Mouse (Mus musculus): ENCODE data around the gene Tktl1. TPM values are rescaled to one million over a fixed set of nuclear protein-coding genes. Genes with fewer than 3 reads are reported as not detected.

Tktl1 gene
- total RNA-seq, 1 experiment from 2014 or later: not detected

DNA sequence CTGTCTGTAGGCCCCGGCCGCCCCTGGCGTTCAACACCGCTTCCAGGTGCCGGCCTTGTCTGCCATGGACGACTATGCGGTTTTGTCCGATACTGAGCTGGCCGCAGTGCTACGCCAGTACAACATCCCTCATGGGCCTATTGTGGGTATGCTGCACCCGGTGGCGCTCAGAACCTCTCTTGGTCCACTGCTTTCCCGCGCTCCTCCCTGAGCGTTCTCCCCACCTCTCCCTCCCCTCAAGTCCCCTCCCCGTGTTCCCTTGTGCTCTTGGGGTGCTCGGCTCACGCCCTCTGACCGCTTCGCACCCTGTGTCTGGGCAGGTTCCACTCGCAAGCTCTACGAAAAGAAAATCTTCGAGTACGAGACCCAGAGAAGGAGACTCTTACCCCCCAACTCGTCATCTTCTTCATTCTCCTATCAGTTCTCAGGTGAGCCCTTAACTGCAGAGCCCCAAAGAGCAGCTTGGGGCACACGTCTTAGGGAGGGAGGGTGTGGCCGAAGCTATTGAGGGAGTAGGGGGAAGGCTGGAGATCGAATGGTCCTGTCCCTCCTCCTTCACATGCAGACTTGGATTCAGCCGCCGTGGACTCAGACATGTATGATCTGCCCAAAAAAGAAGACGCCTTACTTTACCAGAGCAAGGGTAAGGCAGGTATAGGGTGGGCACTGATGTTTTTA, 78.0 kb downstream of the Tktl1 start:
- no peak for ATAC-seq (replicated peaks; ENCODE audit: insufficient number of reproducible peaks, low FRiP score, low TSS enrichment, poor library complexity, severe bottlenecking)

DNA sequence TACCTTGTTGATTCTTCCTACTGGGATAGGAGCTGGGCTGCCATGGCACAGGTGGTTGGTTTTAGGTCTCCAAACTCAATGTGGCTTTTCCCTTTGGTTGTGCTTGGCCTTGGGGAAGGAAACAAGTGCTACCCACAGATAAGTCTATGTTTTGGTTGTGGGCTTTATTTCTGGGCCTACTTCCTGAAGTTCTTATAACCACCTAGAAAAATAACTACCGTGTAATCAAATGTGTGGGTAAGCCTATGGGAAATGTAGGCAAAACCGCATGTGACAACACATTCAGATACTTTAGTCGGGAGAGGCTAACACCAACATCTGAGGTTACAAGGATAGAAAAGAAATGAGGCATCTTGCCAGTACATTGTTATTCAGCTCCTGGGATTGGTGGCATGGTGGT, 80.7 kb downstream of the Tktl1 start:
- no peak for ATAC-seq (replicated peaks; ENCODE audit: insufficient number of reproducible peaks, low FRiP score, low TSS enrichment, poor library complexity, severe bottlenecking)

Other genes starting within 250 kb of the Tktl1 start
- 15.9 to 27.6 TPM (median 20.8 TPM) in 3 replicates for gene Renbp, start 246.4 kb upstream of the Tktl1 start, total RNA-seq (2017)
- gene Hcfc1, start 210.9 kb upstream of the Tktl1 start, total RNA-seq (2017): 21.4 to 45.9 TPM (median 24.5 TPM) in 3 replicates
- 44.2 to 65.0 TPM (median 58.3 TPM) in 3 replicates for gene Irak1, start 153.3 kb upstream of the Tktl1 start, total RNA-seq (2017)
- gene Opn1mw, start 49.8 kb upstream of the Tktl1 start, total RNA-seq (2017): not detected in 3 replicates
- 22.6 to 35.0 TPM (median 27.3 TPM) in 3 replicates for gene Mecp2, start 41.9 kb upstream of the Tktl1 start, total RNA-seq (2017)
- gene Tex28, start 9.4 kb upstream of the Tktl1 start, total RNA-seq (2017): not detected in 3 replicates
- gene Flna, start 72.6 kb downstream of the Tktl1 start, total RNA-seq (2017): 2,023 to 2,748 TPM (median 2,149 TPM) in 3 replicates
- 85.3 to 98.0 TPM (median 91.4 TPM) in 3 replicates for gene Emd, start 77.4 kb downstream of the Tktl1 start, total RNA-seq (2017)
- gene Rpl10, start 93.6 kb downstream of the Tktl1 start, total RNA-seq (2017): 1,229 to 1,534 TPM (median 1,358 TPM) in 3 replicates
- gene Taz, start 104.7 kb downstream of the Tktl1 start, total RNA-seq (2017): 59.4 to 103 TPM (median 69.3 TPM) in 3 replicates
- gene Dnase1l1, start 105.1 kb downstream of the Tktl1 start, total RNA-seq (2017): 46.0 to 56.4 TPM (median 56.0 TPM) in 3 replicates
- 286 to 398 TPM (median 345 TPM) in 3 replicates for gene Atp6ap1, start 119.8 kb downstream of the Tktl1 start, total RNA-seq (2017)
- 87.9 to 106 TPM (median 93.3 TPM) in 3 replicates for gene Gdi1, start 127.7 kb downstream of the Tktl1 start, total RNA-seq (2017)
- gene Fam50a, start 135.8 kb downstream of the Tktl1 start, total RNA-seq (2017): 83.1 to 120 TPM (median 87.7 TPM) in 3 replicates
- gene Plxna3, start 151.8 kb downstream of the Tktl1 start, total RNA-seq (2017): 0.19 to 0.78 TPM (median 0.21 TPM) in 3 replicates
- 6.7 to 12.1 TPM (median 11.1 TPM) in 3 replicates for gene Lage3, start 176.4 kb downstream of the Tktl1 start, total RNA-seq (2017)
- 3.6 to 12.2 TPM (median 10.0 TPM) in 3 replicates for gene Ubl4a, start 196.0 kb downstream of the Tktl1 start, total RNA-seq (2017)
- 11.6 to 17.2 TPM (median 13.4 TPM) in 3 replicates for gene Slc10a3, start 196.1 kb downstream of the Tktl1 start, total RNA-seq (2017)
- gene Fam3a, start 216.0 kb downstream of the Tktl1 start, total RNA-seq (2017): 10.5 to 15.7 TPM (median 12.8 TPM) in 3 replicates
- gene Ikbkg, start 216.0 kb downstream of the Tktl1 start, total RNA-seq (2017): 26.2 to 51.9 TPM (median 31.9 TPM) in 3 replicates

Measured in monocyte, adult 5-6 weeks (primary cell).